Mouse (Mus musculus): ENCODE results near the gene Tfr2.
A peak's percentile ranks its signal among the peaks of the same experiment; 100 is the strongest.
"Not testable (repeated sequence)": the region's sequence is repeated elsewhere in the genome, so short reads cannot be mapped to it uniquely, and the experiment has no call there.

Gene Tfr2

GRCm38 (mm10) chr5:137590507-137590906 lies 20.9 kb downstream of the Tfr2 start:
- DNase-seq = no peak

- no peak for DNase-seq
Measured at GRCm38 (mm10) chr5:137595921-137596320, 26.3 kb downstream of the Tfr2 start.

GRCm38 (mm10) chr5:137596601-137597261 lies 27.1 kb downstream of the Tfr2 start:
- peak; percentile 46 for DNase-seq

- DNase-seq = no peak
Measured at GRCm38 (mm10) chr5:137597625-137598024, 28.0 kb downstream of the Tfr2 start.

- no peak for DNase-seq
Measured at GRCm38 (mm10) chr5:137598100-137598826, 28.6 kb downstream of the Tfr2 start.

GRCm38 (mm10) chr5:137599600-137599999 lies 30.0 kb downstream of the Tfr2 start:
- no peak for DNase-seq

- DNase-seq = no peak
Measured at GRCm38 (mm10) chr5:137600281-137600618, 30.6 kb downstream of the Tfr2 start.

GRCm38 (mm10) chr5:137600619-137601364 lies 31.2 kb downstream of the Tfr2 start, which contains the start of gene Mospd3:
Gene Mospd3, minus strand, starts transcription at chr5:137601058.
- peak; percentile 98 for DNase-seq

GRCm38 (mm10) chr5:137601365-137601729 lies 31.7 kb downstream of the Tfr2 start:
- DNase-seq = peak; percentile 32

- no peak for DNase-seq
Measured at GRCm38 (mm10) chr5:137607860-137608653, 38.4 kb downstream of the Tfr2 start.

GRCm38 (mm10) chr5:137608654-137609190 lies 39.1 kb downstream of the Tfr2 start:
- DNase-seq = no peak

- no peak for DNase-seq
Measured at GRCm38 (mm10) chr5:137609292-137609691, 39.7 kb downstream of the Tfr2 start.

GRCm38 (mm10) chr5:137610056-137610455 lies 40.4 kb downstream of the Tfr2 start:
- no peak for DNase-seq

GRCm38 (mm10) chr5:137610548-137611244 lies 41.1 kb downstream of the Tfr2 start:
- no peak for DNase-seq

GRCm38 (mm10) chr5:137611245-137611602 lies 41.6 kb downstream of the Tfr2 start:
- DNase-seq = no peak

- DNase-seq = no peak
Measured at GRCm38 (mm10) chr5:137613076-137613475, 43.4 kb downstream of the Tfr2 start.

- no peak for DNase-seq
Measured at GRCm38 (mm10) chr5:137613550-137613949, 43.9 kb downstream of the Tfr2 start, which contains the start of gene Pcolce. Gene Pcolce, minus strand, starts transcription at chr5:137613784.

GRCm38 (mm10) chr5:137614921-137615320 lies 45.3 kb downstream of the Tfr2 start:
- DNase-seq = not testable (repeated sequence)

GRCm38 (mm10) chr5:137615347-137615746 lies 45.7 kb downstream of the Tfr2 start:
- no peak for DNase-seq

- no peak for DNase-seq
Measured at GRCm38 (mm10) chr5:137623937-137624530, 54.4 kb downstream of the Tfr2 start.

- peak; percentile 42 for DNase-seq
Measured at GRCm38 (mm10) chr5:137627991-137628390, 58.4 kb downstream of the Tfr2 start.
